Mouse (Mus musculus) cerebellum, adult 2 months (tissue): ENCODE measurements around the gene Igsf21.

Experiments
- CTCF ChIP-seq: fragments of 200-500 bp; IDR thresholded peaks from 2 replicates; pipeline ENCODE4 v1.5.1; 2011; ENCODE audit warnings: low read depth, mild to moderate bottlenecking, control low read depth, low read length, moderate library complexity, borderline replicate concordance; ENCODE audit not compliant: insufficient read depth
- POLR2A ChIP-seq: fragments of 200-500 bp; IDR thresholded peaks from 2 replicates; pipeline ENCODE4 v1.6.1; 2011; ENCODE audit warnings: low read length, control low read depth, borderline replicate concordance; ENCODE audit not compliant: insufficient read depth

- TF ChIP-seq CTCF = no peak
- 0 out of 2 replicates have a peak, but pooled peaks have one; percentile 10 for TF ChIP-seq POLR2A
Observed at GRCm38 (mm10) chr4:140004170-140004569, 242.4 kb downstream of the Igsf21 start.
